Mouse (Mus musculus) monocyte, adult 59 days (primary cell): ENCODE measurements around the gene Sprr1a. TPM values are rescaled to one million over a fixed set of nuclear protein-coding genes. Genes with fewer than 3 reads are reported as not detected.

Experiments
- total RNA-seq, 2 experiments: library from RNA; stranded (reverse); gene quantifications; one replicate each; pipeline ENCODE4 v1.2.4; 2023

Sprr1a gene
- total RNA-seq: not detected

DNA sequence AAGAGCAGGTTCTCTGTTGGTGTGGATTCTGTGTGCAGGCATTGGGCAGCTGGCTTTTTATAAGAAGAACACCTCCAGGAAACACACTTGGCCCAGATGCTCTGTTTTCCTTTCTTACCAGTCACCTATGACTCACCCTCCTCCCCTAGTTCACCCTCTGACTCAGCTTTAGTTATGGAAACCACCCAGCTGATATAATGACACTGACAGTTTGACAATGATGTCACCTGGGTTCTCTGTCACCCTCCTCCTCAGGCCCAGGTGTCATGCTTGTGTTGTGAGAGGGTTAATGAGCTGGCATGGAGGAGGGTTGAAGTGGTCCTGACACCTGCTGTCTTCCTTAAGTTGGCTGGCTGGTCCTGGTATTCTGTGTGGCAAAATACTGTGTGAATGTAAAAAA is at the start of gene Sprr1a:
Sprr1a (minus strand) TSS at position 33 of the 400 bp plus-strand sequence.

DNA sequence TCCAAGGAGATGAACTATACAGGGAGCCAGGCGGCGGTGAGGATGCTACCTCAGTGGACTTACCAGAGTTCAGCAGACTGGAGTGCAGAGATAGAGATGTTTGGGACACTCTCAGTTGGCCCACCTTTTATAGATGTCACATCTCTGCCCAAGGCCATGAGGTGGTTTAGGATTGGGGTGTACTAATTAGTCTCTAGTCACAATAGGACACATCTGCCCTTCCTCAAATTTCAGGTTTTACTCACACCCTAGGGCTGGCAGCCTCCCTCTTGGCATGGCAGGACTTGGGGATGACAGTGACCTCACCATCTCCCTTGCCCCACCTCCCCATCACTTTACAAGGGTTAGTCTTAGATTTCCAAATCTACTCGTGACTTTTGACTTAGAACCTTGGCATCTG is 48.7 kb upstream of the Sprr1a start, which contains the start of gene 2310046K23Rik:
2310046K23Rik (minus strand) TSS at position 101 of the 400 bp plus-strand sequence.

DNA sequence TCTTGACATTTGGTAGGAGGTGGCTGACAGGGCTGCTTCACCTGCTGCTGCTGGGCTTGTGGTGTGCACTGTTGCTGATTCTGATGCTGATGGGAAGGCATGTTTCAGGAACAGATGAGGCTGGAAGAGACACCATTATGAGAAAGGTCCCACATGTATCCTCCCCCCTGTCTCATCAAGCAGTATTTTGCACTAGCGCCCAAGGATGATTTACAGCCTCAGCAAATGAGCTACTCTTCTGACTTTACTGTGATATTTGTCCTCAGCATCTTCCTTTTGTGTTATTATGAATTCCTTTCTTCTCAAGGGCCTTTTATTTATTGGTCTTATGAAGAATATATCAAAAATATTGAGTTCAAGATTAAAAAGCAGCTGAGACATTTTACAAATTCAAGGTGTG is 14.7 kb upstream of the Sprr1a start, which contains the start of gene Sprr4:
Sprr4 (minus strand) TSS at position 101 of the 400 bp plus-strand sequence.

DNA sequence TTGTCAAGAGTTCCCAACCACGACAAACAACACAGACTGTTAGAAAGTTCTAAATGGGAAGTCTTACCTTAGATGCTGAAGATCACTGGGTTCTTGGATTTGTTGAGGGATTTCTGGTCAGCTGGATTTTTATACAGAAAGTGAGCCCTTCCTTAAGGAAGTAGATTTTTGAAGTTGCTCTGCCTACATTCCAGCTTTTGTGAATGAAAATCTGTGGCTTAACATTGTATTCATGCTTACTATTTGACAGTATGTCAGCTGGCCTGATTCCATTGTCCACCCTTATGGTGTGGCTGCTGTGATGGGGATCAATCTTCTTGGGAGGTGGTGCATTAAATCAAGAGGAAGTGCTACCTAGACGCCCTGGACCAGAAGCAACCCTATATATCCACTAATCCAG is 27.1 kb downstream of the Sprr1a start, which contains the start of gene Sprr3:
Sprr3 (minus strand) TSS at position 101 of the 400 bp plus-strand sequence.

DNA sequence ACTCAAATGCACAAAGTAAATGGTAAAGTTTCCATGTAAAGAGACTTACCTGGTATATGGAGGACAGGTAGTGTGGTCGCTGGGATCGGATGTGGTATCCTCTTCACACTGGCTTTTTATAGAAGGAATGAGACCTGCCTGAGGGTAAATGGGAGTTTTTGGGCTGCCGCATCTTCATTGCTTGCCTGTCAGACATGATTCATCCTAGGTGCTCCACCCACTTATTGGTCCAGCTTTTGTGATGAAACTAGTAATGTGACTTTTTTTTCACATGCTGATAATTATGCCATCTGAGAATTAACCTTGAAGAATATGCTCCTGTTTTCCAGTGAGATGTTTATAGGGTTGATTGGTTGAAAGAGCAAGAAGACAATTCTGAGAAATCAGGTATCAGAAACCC is 47.0 kb downstream of the Sprr1a start, which contains the start of gene Sprr1b:
Sprr1b (minus strand) TSS at position 101 of the 400 bp plus-strand sequence.

Other genes starting within 250 kb of the Sprr1a start
- not detected for gene Sprr2a3, start 200.5 kb downstream of the Sprr1a start, total RNA-seq
- not detected for gene Sprr2b, start 169.3 kb downstream of the Sprr1a start, total RNA-seq
- gene Sprr2d, start 146.8 kb downstream of the Sprr1a start, total RNA-seq: not detected
- not detected for gene Sprr2e, start 133.8 kb downstream of the Sprr1a start, total RNA-seq
- not detected for gene Sprr2f, start 120.7 kb downstream of the Sprr1a start, total RNA-seq
- gene Sprr2h, start 100.2 kb downstream of the Sprr1a start, total RNA-seq: not detected
- not detected for gene Sprr2i, start 77.9 kb downstream of the Sprr1a start, total RNA-seq
- gene Sprr2j-ps, start 67.8 kb downstream of the Sprr1a start, total RNA-seq: not detected
- gene Gm9774, start 56.5 kb downstream of the Sprr1a start, total RNA-seq: 1 to 10 TPM in 1 of 2 experiments, under 1 TPM in 1; 0.86 to 2.0 TPM
- not detected for gene Sprr2k, start 53.3 kb downstream of the Sprr1a start, total RNA-seq
- not detected for gene Sprr1b, start 47.1 kb downstream of the Sprr1a start, total RNA-seq
- not detected for gene Sprr3, start 27.2 kb downstream of the Sprr1a start, total RNA-seq
- not detected for gene Sprr4, start 14.6 kb upstream of the Sprr1a start, total RNA-seq
- not detected for gene 2310046K23Rik, start 48.6 kb upstream of the Sprr1a start, total RNA-seq
- gene Ivl, start 87.8 kb upstream of the Sprr1a start, total RNA-seq: not detected
- not detected for gene Smcp, start 103.1 kb upstream of the Sprr1a start, total RNA-seq
- not detected for gene 2210017I01Rik, start 121.6 kb upstream of the Sprr1a start, total RNA-seq
- gene Lce6a, start 135.8 kb upstream of the Sprr1a start, total RNA-seq: not detected
- gene Lce1a1, start 162.4 kb upstream of the Sprr1a start, total RNA-seq: not detected
- not detected for gene Lce1b, start 171.0 kb upstream of the Sprr1a start, total RNA-seq
- gene Lce1a2, start 184.4 kb upstream of the Sprr1a start, total RNA-seq: not detected
- not detected for gene Lce1c, start 193.4 kb upstream of the Sprr1a start, total RNA-seq
- gene Lce1d, start 201.3 kb upstream of the Sprr1a start, total RNA-seq: not detected
- gene Lce1e, start 223.2 kb upstream of the Sprr1a start, total RNA-seq: not detected
- gene Lce1f, start 234.5 kb upstream of the Sprr1a start, total RNA-seq: not detected